Mouse (Mus musculus): Measurements from ENCODE around the gene Slc45a1.
"Not testable (repeated sequence)": the region's sequence is repeated elsewhere in the genome, so short reads cannot be mapped to it uniquely, and the experiment has no call there.

Slc45a1 gene

GRCm38 (mm10) chr4:150603366-150604061 is 48.5 kb downstream of the Slc45a1 start:
- no peak for DNase-seq

DNA sequence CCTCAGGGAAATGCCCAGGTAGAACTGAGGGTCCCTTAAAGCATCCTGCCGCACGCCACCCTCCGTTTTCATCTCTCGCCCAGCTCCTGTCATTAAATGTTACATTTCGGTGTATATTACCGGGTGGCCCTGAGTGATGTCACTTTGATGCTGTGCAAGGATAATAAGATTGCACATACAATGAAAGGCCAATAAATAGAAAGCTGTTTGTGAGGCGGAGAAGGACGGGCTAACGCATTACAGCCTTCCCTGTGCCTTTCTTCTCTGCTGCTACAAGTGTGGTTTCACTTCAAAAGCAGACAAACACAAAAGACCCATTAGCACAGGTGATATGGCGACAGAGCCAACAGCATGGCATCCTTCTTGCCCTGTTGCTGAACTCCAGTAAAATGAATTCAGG is 50.5 kb downstream of the Slc45a1 start:
- no peak for DNase-seq

- DNase-seq = not testable (repeated sequence)
Observed at GRCm38 (mm10) chr4:150600503-150600902, 51.5 kb downstream of the Slc45a1 start.

DNA sequence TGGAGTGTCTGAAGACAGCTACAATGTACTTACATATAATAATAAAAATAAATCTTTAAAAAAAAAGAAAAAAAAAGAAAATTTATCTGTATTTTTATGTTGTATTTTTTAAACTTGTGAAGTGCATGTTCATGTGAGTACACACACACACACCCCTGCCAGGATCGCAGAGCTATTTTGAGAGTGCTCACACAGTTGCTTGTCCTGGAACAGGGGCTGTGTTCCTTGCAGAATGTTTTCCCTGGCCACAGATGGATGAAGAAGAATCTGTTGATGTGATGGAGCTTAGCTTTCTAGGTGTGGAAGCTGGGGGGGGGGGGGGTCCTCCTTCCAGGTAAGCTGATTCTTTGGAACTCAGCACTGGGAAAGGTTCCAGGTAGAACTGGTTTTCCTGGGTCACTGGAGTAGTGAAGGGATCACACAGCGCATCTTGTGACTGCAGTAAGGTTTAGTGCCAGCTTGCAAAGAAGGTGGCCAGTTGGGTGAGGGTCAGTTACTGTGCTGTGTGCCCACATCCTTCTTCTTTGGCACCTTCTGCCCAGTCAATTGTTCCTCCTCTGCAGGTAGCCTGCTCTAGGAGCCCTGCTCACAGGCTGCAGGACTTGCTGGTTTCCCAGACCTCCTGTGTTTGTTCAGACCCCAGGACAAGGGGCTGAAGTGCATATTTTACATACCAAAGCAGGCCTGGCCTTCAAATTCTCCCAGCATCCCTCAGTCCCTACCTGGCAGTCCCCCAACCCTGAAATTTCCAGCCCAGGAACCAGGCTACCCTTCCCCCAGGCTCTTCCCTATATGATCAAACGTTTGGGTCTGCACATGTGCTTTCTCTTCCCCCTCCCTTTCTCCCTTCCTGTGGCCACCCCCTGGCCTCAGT is 52.6 kb downstream of the Slc45a1 start:
- DNase-seq = peak; percentile 89

DNA sequence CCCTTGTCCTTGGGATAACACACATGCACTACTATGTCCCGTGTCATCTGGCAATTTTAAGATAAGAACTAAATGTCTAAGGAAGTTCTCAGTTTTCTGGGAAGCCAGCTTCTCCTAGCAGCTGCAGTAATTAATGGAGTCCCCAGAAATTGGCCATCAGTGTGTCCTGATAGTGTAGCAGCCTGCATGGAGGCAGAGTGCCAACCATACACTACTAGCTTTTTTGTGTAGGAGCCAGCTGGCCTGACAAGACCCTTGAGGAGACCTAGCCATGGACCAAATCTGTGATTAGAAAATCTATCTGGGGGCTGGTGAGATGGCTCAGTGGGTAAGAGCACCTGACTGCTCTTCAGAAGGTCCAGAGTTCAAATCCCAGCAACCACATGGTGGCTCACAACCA is 53.3 kb downstream of the Slc45a1 start:
- DNase-seq = peak; percentile 95

DNA sequence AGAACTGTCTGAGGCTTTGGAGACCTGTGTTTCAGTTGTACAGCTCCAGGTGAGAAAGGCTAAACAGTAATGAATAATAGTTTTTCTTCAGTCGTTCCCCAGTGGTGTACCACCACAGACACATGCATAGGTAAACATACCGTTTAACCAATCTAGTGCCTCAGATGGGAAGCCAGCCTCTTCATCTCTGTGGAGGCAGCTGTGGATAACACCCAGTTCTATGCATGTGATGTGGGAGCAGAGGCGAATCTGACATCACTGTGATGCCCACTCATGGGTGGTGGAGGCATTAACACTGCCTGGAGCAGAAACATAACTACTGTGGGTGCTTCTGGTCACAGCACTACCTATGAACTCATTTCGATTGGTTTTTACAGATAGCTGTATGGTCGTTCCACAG is 56.0 kb downstream of the Slc45a1 start:
- DNase-seq = no peak

DNA sequence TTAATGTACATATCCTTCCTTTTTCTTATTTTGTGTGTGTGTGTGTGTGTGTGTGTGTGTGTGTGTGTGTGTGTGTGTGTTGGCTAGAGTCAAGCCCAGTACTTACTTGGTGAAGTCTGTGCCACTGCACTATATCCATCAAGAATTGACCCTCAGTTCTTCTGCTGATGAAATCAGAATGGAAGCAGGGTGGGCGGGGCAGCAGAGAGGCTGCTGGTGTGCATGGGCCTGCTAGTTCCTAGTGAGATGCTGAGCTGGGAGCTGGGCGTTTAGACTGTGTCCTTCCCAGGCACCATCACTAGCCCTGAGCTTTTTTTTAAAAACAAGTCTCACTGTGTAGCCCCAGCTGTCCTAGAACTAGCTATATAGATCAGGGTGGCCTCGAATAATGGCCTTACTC is 56.9 kb downstream of the Slc45a1 start:
- no peak for DNase-seq

- no peak for DNase-seq
Observed at GRCm38 (mm10) chr4:150594298-150594829, 57.6 kb downstream of the Slc45a1 start.

DNA sequence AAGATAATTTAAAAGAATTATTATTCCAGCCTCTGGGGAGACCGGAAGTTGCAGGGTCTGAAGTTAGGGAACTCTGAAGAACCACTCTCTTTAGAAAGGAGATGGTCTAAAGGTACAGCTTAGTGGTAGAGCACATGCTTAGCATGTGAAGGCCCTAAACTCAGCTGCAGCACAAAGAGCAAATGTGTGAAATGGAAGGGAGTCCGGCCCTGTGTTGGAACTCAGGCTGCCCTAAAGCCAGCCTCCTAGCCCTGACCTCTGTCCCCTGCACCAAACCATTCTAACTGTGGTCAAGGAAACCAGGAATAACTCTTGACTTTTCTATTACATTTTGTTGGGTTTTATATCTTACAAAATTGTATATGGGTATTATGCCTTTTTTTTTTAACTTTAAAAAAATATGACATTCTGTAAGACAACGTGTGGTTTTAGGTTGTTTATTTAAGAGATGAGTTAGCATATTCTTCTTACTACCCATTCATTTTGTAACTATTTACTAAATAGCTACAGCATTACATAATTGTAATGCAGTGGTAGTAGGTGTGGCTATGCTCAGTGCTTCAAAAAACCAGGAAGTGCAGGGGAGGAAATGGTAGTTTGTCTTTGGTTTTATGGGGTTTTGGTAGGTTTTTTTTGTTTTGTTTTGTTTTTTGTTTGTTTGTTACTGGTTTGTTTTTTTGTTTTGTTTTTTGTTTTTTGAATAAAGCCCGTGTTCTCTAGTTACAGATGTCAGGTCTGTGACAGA is 58.3 kb downstream of the Slc45a1 start:
- no peak for DNase-seq

DNA sequence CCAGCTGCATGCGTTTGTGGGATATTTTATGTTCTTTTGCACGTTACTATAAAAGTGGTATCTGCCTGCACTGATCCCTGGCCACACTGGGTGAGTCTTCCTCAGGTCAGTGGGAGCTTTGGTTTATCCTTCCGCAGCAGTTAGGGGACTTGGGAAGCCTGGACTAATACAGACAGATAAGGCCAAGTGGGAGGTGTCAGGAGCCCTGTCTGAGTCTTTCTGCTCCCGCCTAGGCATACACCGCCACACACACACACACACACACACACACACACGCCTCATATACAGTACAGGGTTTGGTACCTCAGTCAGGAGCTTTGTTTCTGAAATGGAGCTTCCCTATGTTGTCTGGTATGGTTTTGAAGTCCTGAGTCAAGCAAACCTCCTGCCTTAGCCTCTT is 59.9 kb downstream of the Slc45a1 start:
- DNase-seq = no peak

DNA sequence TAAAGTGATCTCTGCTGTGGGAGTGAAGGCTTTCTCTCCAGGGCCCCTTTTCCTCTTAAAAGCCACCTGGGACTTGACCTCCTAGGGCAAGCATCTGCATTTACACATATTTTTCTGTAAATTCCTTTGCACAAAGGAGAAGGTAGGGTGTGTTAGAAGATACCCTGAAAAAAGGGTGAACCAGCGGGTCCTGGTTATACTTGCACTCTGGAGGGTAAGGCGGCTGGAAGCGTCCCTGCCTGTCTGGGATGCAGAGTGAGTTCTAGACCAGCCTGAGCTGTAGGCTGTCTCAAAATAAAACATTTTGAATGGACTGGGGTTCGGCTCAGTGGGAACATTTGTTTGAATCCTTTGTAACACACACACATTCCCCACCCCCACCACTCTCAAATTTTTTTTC is 60.4 kb downstream of the Slc45a1 start:
- DNase-seq = no peak

GRCm38 (mm10) chr4:150590621-150591282 is 61.2 kb downstream of the Slc45a1 start:
- no peak for DNase-seq

DNA sequence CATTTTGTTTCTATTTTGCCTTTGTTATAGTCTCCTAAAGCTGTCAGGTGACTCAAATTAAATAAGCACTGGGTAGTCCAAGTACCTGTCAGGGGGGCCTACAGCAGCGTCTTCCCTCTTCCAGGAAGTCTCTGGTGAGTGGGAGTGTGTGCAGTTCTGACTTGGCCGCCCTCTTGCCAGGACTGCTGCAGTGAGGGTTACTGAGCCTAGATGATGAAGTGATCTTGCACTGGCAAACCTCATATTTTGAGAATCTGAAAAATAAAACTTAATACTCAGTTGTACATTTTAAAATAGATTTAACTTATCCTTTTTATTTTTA is 63.7 kb downstream of the Slc45a1 start:
- DNase-seq = no peak

DNA sequence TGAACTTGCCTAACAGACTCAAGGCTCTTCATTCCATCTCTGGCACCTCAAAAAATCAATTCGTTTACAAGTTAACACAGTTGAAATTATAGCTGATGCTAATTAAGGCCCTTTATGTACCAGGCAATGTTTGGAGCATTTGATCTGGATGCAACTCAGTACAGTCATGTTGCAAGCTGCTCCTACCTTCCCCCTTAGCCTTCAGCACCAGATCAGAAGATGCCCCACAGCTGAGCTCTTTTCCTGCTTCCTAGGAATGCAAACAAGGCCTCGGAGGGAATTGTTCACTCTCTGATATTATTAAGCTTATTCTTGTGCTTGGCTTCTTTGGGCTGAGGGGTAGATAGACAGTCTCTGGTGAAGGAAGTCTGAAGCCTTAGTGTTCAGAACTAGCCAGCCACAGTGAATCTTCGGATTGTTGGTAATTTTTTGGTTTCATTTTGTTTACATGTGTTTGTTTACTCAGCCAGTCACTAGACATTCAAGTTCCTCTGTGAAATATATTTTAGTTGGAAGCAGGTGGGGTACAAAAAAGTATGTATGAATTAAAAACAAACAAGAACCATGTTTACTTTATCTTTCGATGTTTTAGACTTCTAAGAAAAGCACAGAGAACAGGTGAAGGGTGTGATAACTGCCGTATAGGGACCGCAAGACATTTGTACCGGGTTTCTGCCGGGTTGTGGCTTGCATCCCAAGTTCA is 64.2 kb downstream of the Slc45a1 start:
- no peak for DNase-seq

DNA sequence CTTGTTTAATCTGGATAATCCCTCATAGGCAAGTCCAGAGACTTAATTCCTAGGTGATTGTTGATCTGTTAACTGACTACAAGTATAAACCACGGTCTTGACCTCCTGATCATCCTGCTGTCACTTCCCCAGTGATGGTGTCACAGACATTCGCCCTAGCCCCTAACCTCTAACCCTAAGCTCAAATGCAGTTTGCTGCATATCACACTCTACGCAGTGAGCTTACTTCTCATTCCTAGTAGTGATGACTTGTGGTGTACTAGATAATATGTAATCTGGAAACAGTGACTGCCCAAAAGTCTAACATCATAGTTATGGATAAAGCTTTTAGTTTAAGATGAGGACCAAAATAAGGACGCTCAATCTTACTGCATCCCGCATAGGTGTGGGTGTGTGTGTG is 65.7 kb downstream of the Slc45a1 start:
- no peak for DNase-seq

- DNase-seq = no peak
Observed at GRCm38 (mm10) chr4:150585800-150586199, 66.2 kb downstream of the Slc45a1 start.

GRCm38 (mm10) chr4:150583777-150584135 is 68.2 kb downstream of the Slc45a1 start:
- DNase-seq = no peak

GRCm38 (mm10) chr4:150582966-150583776 is 68.8 kb downstream of the Slc45a1 start:
- peak; percentile 99 for DNase-seq

DNA sequence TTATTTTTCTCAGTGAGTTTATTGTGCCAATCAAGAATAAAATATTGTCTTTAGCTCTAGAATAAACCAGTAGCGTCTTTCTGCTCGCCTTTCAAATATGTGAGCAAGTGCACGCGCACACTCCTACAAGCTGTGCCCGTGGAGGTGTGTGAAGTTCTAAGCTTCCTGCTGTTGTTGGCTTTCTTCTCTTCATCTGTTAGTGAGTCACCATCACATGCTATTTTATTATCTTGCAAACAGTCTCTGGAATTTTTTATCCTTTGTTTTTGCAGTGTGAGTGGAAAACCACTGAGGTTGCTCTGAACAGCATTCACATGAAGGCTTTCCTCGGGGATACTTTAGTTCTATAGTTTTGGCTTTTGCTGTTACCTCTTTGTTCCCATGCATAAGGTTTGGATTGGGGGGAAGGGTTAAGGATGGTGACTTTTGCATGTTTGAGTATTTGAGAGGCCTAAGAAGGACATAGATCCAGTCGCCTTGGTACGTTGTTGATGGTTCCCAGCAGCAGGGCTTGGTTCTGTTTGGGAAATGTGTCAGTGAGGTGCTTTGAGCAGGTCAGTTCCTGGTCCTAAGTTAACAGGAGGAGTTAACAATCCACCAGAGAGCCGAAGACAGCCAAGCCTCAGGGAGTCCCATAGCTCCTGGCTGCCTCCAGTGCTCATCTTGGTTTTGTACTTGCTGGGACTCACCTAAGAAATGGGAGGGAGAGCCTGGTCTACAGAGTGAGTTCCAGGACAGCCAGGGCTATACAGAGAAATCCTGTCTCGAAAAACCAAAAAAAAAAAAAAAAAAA is 69.8 kb downstream of the Slc45a1 start:
- DNase-seq = no peak

Measured in heart, adult 11 months (tissue).